Mouse (Mus musculus): ENCODE data around the gene Tuba1c. TPM values are rescaled to one million over a fixed set of nuclear protein-coding genes. Genes with fewer than 3 reads are reported as not detected.

Gene Tuba1c
- polyA plus RNA-seq, 1 experiment from 2014 or later: 159 TPM

DNA sequence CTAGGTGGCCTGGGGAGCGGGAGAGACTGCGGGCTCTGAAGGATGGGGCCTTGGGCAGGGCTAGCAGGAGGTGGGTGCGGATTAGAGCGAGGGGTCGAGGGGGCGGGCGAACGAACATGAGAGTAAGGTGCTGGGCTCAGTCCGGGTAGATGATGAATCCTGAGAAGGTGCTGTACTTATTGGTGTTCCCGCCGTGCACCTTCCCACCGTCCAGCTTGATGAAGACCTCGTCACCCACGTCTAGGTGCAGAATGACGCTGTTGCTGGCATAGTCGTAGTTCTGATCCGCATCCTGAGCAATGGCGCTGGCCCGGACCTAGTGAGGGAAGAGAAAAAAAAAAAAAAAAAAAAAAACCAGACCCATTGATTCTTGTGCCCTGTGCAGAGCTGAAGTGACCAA lies 54.9 kb downstream of the Tuba1c start:
- Histone ChIP-seq H3K27me3 (ENCODE audit: control insufficient read depth, insufficient read depth, low read length) (peaks cover 18% of the 10 kb centered on the region; the same call in 1 of the 2 replicates), H3K9ac (ENCODE audit: low read length) (no peak overlapping the region), H3K27ac (replicated peaks) (no peak overlapping the region), H3K4me3 (ENCODE audit: low read depth, low read length) (no peak overlapping the region), H3K9me3 (ENCODE audit: control insufficient read depth, low read length) (no peaks in the 10 kb centered on the region), H3K4me2 (replicated peaks; ENCODE audit: low read depth) (no peak overlapping the region), H3K36me3 (ENCODE audit: control insufficient read depth, insufficient read depth, low read length) (no peaks in the 10 kb centered on the region; the same call in 1 of the 2 replicates), H3K4me1 (replicated peaks; ENCODE audit: control insufficient read depth, insufficient read depth) (no peaks in the 10 kb centered on the region)
- DNase-seq (ENCODE audit: low spot score): no peak
- TF ChIP-seq EP300 (optimal IDR thresholded peaks at IDR 0.05): no peak
- no peak for TF ChIP-seq CTCF (IDR thresholded peaks at IDR 0.05; ENCODE audit: low read depth)
- ATAC-seq (ENCODE audit: low FRiP score, low TSS enrichment): no peak
- WGBS: 23% methylated on average over 19 of the region's 19 CpGs

- DNase-seq (ENCODE audit: low spot score) (no peak), ATAC-seq (ENCODE audit: low FRiP score, low TSS enrichment) (no peak)
- TF ChIP-seq CTCF (IDR thresholded peaks at IDR 0.05; ENCODE audit: low read depth): no peak
- no peak for TF ChIP-seq EP300 (optimal IDR thresholded peaks at IDR 0.05)
- H3K9me3 ChIP-seq (ENCODE audit: control insufficient read depth, low read length): no peaks in the 10 kb centered on the region
- H3K4me1 ChIP-seq (replicated peaks; ENCODE audit: control insufficient read depth, insufficient read depth): no peaks in the 10 kb centered on the region
- H3K27ac ChIP-seq (replicated peaks): no peak overlapping the region
- no peaks in the 10 kb centered on the region; the same call in 1 of the 2 replicates for H3K36me3 ChIP-seq (ENCODE audit: control insufficient read depth, insufficient read depth, low read length)
- no peak overlapping the region for H3K9ac ChIP-seq (ENCODE audit: low read length)
- peaks cover 18% of the 10 kb centered on the region; the same call in 1 of the 2 replicates for H3K27me3 ChIP-seq (ENCODE audit: control insufficient read depth, insufficient read depth, low read length)
- 85% methylated on average over 4 of the region's 4 CpGs for WGBS
- H3K4me2 ChIP-seq (replicated peaks; ENCODE audit: low read depth): no peak overlapping the region
- no peak overlapping the region for H3K4me3 ChIP-seq (ENCODE audit: low read depth, low read length)
Measured at GRCm38 (mm10) chr15:99085997-99086396, 56.3 kb downstream of the Tuba1c start.

- Histone ChIP-seq H3K36me3 (ENCODE audit: control insufficient read depth, insufficient read depth, low read length) (no peaks in the 10 kb centered on the region), H3K27ac (replicated peaks) (no peak within 1 kb of the TSS), H3K9ac (ENCODE audit: low read length) (0 out of 2 replicates have a peak within 1 kb of the TSS, but pooled peaks have one; percentile 31), H3K4me1 (replicated peaks; ENCODE audit: control insufficient read depth, insufficient read depth) (no peaks in the 10 kb centered on the region), H3K4me2 (replicated peaks; ENCODE audit: low read depth) (peak within 1 kb of the TSS; percentile 45), H3K27me3 (ENCODE audit: control insufficient read depth, insufficient read depth, low read length) (peaks cover 18% of the 10 kb centered on the region; the same call in 1 of the 2 replicates), H3K4me3 (ENCODE audit: low read depth, low read length) (peak within 1 kb of the TSS; percentile 27), H3K9me3 (ENCODE audit: control insufficient read depth, low read length) (no peaks in the 10 kb centered on the region)
- WGBS: 11% methylated on average over 60 of the region's 60 CpGs
- TF ChIP-seq CTCF (IDR thresholded peaks at IDR 0.05; ENCODE audit: low read depth): peak; percentile 72
- no peak for TF ChIP-seq EP300 (optimal IDR thresholded peaks at IDR 0.05)
- ATAC-seq (ENCODE audit: low FRiP score, low TSS enrichment) (no peak), DNase-seq (ENCODE audit: low spot score) (peak; percentile 65)
Measured at GRCm38 (mm10) chr15:99087253-99088075, 57.8 kb downstream of the Tuba1c start, which contains the start of gene C1ql4. C1ql4 (minus strand) TSS chr15:99087817.

Small RNA genes within 50 kb of the gene (microRNA-seq; reads per million reads assigned to microRNA genes)
- gene Mir6960: not detected

Other genes starting within 250 kb of the Tuba1c start
- not detected in 2 replicates for gene Wnt1, start 240.0 kb upstream of the Tuba1c start, polyA plus RNA-seq (2015; fragmentation: Nextera tagmentation; extraction: Ambion mirVana)
- 0.02 TPM in 1 of 2 replicates, not detected in the other for gene Ddn, start 220.4 kb upstream of the Tuba1c start, polyA plus RNA-seq (2015; fragmentation: Nextera tagmentation; extraction: Ambion mirVana)
- gene Prkag1, start 198.4 kb upstream of the Tuba1c start, polyA plus RNA-seq (2015; fragmentation: Nextera tagmentation; extraction: Ambion mirVana): 56.2 TPM in 2 replicates
- gene Kmt2d, start 158.7 kb upstream of the Tuba1c start, polyA plus RNA-seq (2015; fragmentation: Nextera tagmentation; extraction: Ambion mirVana): 5.1 TPM in 2 replicates
- gene Rhebl1, start 135.4 kb upstream of the Tuba1c start, polyA plus RNA-seq (2015; fragmentation: Nextera tagmentation; extraction: Ambion mirVana): 3.9 and 4.1 TPM in 2 replicates
- gene Dhh, start 131.4 kb upstream of the Tuba1c start, polyA plus RNA-seq (2015; fragmentation: Nextera tagmentation; extraction: Ambion mirVana): 0.89 and 1.1 TPM in 2 replicates
- 7.7 and 9.4 TPM in 2 replicates for gene Lmbr1l, start 111.7 kb upstream of the Tuba1c start, polyA plus RNA-seq (2015; fragmentation: Nextera tagmentation; extraction: Ambion mirVana)
- gene Tuba1b, start 95.3 kb upstream of the Tuba1c start, polyA plus RNA-seq (2015; fragmentation: Nextera tagmentation; extraction: Ambion mirVana): 470 and 552 TPM in 2 replicates
- gene Gm49450, start 76.3 kb upstream of the Tuba1c start, polyA plus RNA-seq (2015; fragmentation: Nextera tagmentation; extraction: Ambion mirVana): not detected in 2 replicates
- gene Tuba1a, start 76.2 kb upstream of the Tuba1c start, polyA plus RNA-seq (2015; fragmentation: Nextera tagmentation; extraction: Ambion mirVana): 537 and 602 TPM in 2 replicates
- gene Prph, start 25.3 kb downstream of the Tuba1c start, polyA plus RNA-seq (2015; fragmentation: Nextera tagmentation; extraction: Ambion mirVana): 25.7 and 28.6 TPM in 2 replicates
- 5.1 and 7.1 TPM in 2 replicates for gene Troap, start 44.7 kb downstream of the Tuba1c start, polyA plus RNA-seq (2015; fragmentation: Nextera tagmentation; extraction: Ambion mirVana)
- not detected in 2 replicates for gene C1ql4, start 57.9 kb downstream of the Tuba1c start, polyA plus RNA-seq (2015; fragmentation: Nextera tagmentation; extraction: Ambion mirVana)
- 13.5 and 14.4 TPM in 2 replicates for gene Dnajc22, start 63.3 kb downstream of the Tuba1c start, polyA plus RNA-seq (2015; fragmentation: Nextera tagmentation; extraction: Ambion mirVana)
- gene Spats2, start 96.0 kb downstream of the Tuba1c start, polyA plus RNA-seq (2015; fragmentation: Nextera tagmentation; extraction: Ambion mirVana): 13.7 and 13.9 TPM in 2 replicates
- gene Kcnh3, start 195.0 kb downstream of the Tuba1c start, polyA plus RNA-seq (2015; fragmentation: Nextera tagmentation; extraction: Ambion mirVana): 0.29 and 0.30 TPM in 2 replicates
- 64.2 and 66.4 TPM in 2 replicates for gene Mcrs1, start 222.1 kb downstream of the Tuba1c start, polyA plus RNA-seq (2015; fragmentation: Nextera tagmentation; extraction: Ambion mirVana)